26 mouse cellular contexts compared by ENCODE assay signal in the genomic region with DNA sequence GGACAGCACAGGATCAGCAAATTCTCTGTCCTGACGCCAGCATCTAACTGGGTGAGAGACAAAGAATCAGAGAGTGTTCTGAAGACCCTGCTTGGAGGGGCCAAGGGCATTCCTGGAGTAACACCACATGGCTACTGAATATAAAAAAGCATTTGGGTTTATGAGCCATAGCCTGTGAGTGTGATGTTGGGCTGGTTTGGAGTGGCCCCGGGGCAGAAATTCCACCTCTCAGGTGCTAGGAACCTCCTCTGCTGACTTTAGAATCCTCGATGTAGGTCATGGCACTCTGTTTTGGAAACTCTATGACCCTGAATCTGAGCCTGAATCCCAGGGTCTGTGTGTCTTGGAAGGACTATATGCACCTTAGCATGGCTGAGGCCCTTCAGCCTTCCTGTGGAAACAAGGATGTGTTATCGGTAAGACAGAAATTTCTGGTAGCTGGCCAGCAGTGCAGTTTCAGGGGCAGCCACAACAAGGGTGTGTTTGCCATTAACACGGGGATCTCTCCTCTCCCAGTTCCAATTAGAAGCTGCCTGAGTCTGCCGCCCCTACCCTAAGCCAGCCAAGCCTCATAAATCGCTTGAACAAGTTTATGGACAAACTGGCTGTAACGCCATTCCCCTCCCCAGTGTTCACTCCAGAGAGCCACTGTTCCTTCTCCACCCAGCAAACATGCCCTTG. TPM values are rescaled to one million over a fixed set of nuclear protein-coding genes. Genes with fewer than 3 reads are reported as not detected.
A peak's percentile ranks its signal among the peaks of the same experiment; 100 is the strongest.
DNase-seq lines count a peak whose midpoint lies in the region; ATAC-seq lines count a peak whose summit lies in the region.
"Had no signal": no experiment of that assay in that cellular context is flagged by ENCODE, and none has a peak within 500 bp of the region (broad histone marks: within the 10 kb centered on the region; RNA-seq: fewer than 3 reads in every experiment).

No protein-coding gene starts in this region.

- H3K36me3 ChIP-seq in kidney, embryonic 14.5 days (ENCODE audit: control insufficient read depth, insufficient read depth, low read length), result no peaks in the 10 kb centered on the region
- no peaks in the 10 kb centered on the region for H3K36me3 ChIP-seq in limb, embryonic 15.5 days
- H3K36me3 ChIP-seq: embryonic facial prominence, embryonic 15.5 days; heart, embryonic 12.5 days had no signal

- DNase-seq in heart, adult 11 months, result peak; percentile 86
- no peak for DNase-seq in heart, postnatal 4 days
- DNase-seq in kidney, postnatal 36 days, result peak; percentile 76 to 78
- no peak for DNase-seq in lung, postnatal 25 days (ENCODE audit: low spot score)
- no peak for DNase-seq in gastrocnemius, postnatal 14 days
- no peak for DNase-seq in heart, postnatal 10 days
- DNase-seq: cerebellum, adult 9-10 months; gastrocnemius, adult 2 months; lung, embryonic 14.5 days; lung, postnatal 4 days; retina, postnatal 1 day; right cerebral cortex, postnatal 4 days; thymus, adult 2 months had no signal

- ATAC-seq in kidney, embryonic 14.5 days (ENCODE audit: low FRiP score, low TSS enrichment), result peak; percentile 30; the same call in 1 of the 2 replicates
- peak; percentile 45; the same call in 1 of the 2 replicates for ATAC-seq in limb, embryonic 15.5 days (ENCODE audit: insufficient number of reproducible peaks, low FRiP score, low TSS enrichment, low read depth)

- H3K27ac ChIP-seq in kidney, embryonic 14.5 days (ENCODE audit: low read depth, low read length), result peak overlapping the region; percentile 47; the same call in 1 of the 2 replicates
- no peak overlapping the region for H3K27ac ChIP-seq in limb, embryonic 15.5 days
- H3K27ac ChIP-seq: embryonic facial prominence, embryonic 15.5 days; gastrocnemius, adult 2 months; hindbrain, embryonic 14.5 days had no signal

- H3K9me3 ChIP-seq in kidney, embryonic 14.5 days (ENCODE audit: control insufficient read depth, low read length), result no peaks in the 10 kb centered on the region
- H3K9me3 ChIP-seq in limb, embryonic 15.5 days, result no peaks in the 10 kb centered on the region
- H3K9me3 ChIP-seq: embryonic facial prominence, embryonic 15.5 days; heart, embryonic 12.5 days had no signal

- no peak overlapping the region for H3K4me3 ChIP-seq in kidney, embryonic 14.5 days (ENCODE audit: low read length)
- no peak overlapping the region for H3K4me3 ChIP-seq in limb, embryonic 15.5 days
- H3K4me3 ChIP-seq: embryonic facial prominence, embryonic 15.5 days; gastrocnemius, adult 2 months; heart, embryonic 12.5 days had no signal

- intact Hi-C loops in gastrocnemius, postnatal 14 days (cut with DNase I; ENCODE audit: low total_unique reads), result loop anchor here (5.0 kb wide), 1 partner anchor 224 kb away; no protein-coding TSS in a partner anchor
- intact Hi-C loops in heart, postnatal 10 days (cut with DNase I), result no loop called here

- no peak overlapping the region for H3K9ac ChIP-seq in kidney, embryonic 14.5 days (ENCODE audit: low read depth, low read length)
- H3K9ac ChIP-seq in limb, embryonic 15.5 days, result no peak overlapping the region
- H3K9ac ChIP-seq: embryonic facial prominence, embryonic 15.5 days; heart, embryonic 12.5 days; hindbrain, embryonic 14.5 days; lung, embryonic 14.5 days had no signal

- H3K4me1 ChIP-seq in kidney, embryonic 14.5 days (ENCODE audit: control insufficient read depth, insufficient read depth, low read length), result peaks cover 13% of the 10 kb centered on the region; the same call in 1 of the 2 replicates
- H3K4me1 ChIP-seq in limb, embryonic 15.5 days, result peaks cover 35% of the 10 kb centered on the region

- H3K27me3 ChIP-seq in kidney, embryonic 14.5 days (ENCODE audit: control insufficient read depth, insufficient read depth, low read length), result peaks cover 34% of the 10 kb centered on the region
- H3K27me3 ChIP-seq in limb, embryonic 15.5 days, result peaks cover 5% of the 10 kb centered on the region
- H3K27me3 ChIP-seq: CH12.LX had no signal

- no peak overlapping the region for H3K4me2 ChIP-seq in kidney, embryonic 14.5 days (replicated peaks; ENCODE audit: low read depth, low read length)
- H3K4me2 ChIP-seq in limb, embryonic 15.5 days, result no peak overlapping the region
- H3K4me2 ChIP-seq: embryonic facial prominence, embryonic 15.5 days; heart, embryonic 12.5 days; hindbrain, embryonic 14.5 days; liver, embryonic 11.5 days; lung, embryonic 14.5 days had no signal

- WGBS in kidney, embryonic 14.5 days, result 10% methylated on average over 8 of the region's 8 CpGs
- 19% methylated on average over 8 of the region's 8 CpGs for WGBS in limb, embryonic 15.5 days

RNA-seq across cellular contexts. Expression of a gene that starts 3.7 kb away (rescaled TPM):
- total RNA-seq in heart, postnatal 4 days (2021), result not detected
- not detected in 2 replicates for polyA plus RNA-seq in kidney, embryonic 14.5 days (2014; fragmentation: Nextera tagmentation; extraction: Ambion mirVana)
- polyA plus RNA-seq in limb, embryonic 15.5 days (2015; fragmentation: Nextera tagmentation; extraction: Ambion mirVana), result not detected in 2 replicates
- total RNA-seq in gastrocnemius, postnatal 14 days (2021), result not detected
- not detected for total RNA-seq in heart, postnatal 10 days (2021)
- total RNA-seq: CH12.LX; gastrocnemius, adult 2 months; granulocyte monocyte progenitor cell, adult 5-6 weeks; heart, postnatal 25 days; left cerebral cortex, adult 8-10 months; MEL had no signal
- polyA plus RNA-seq: embryonic facial prominence, embryonic 15.5 days; heart, embryonic 12.5 days; hindbrain, embryonic 14.5 days; intestine, embryonic 14.5 days; liver, embryonic 11.5 days; lung, embryonic 14.5 days; stomach, embryonic 16.5 days had no signal

RNA-seq across cellular contexts. Expression of a gene that starts 34.7 kb away (rescaled TPM):
- 10 to 100 TPM; 25.5 to 26.8 TPM for total RNA-seq in heart, postnatal 4 days (2021)
- 13.5 and 25.4 TPM in 2 replicates for polyA plus RNA-seq in kidney, embryonic 14.5 days (2014; fragmentation: Nextera tagmentation; extraction: Ambion mirVana)
- polyA plus RNA-seq in limb, embryonic 15.5 days (2015; fragmentation: Nextera tagmentation; extraction: Ambion mirVana), result 16.9 and 17.5 TPM in 2 replicates
- total RNA-seq in gastrocnemius, postnatal 14 days (2021), result 1 to 10 TPM; 1.2 to 3.5 TPM
- total RNA-seq in heart, postnatal 10 days (2021), result 10 to 100 TPM; 20.7 to 22.2 TPM
- total RNA-seq: CH12.LX, MEL had no signal

Comparison
In these comparisons a context has a peak if more than half of its experiments do, and no peak if none do; other contexts are left out.
1. DNase-seq: peak in heart, adult 11 months (single experiment) and kidney, postnatal 36 days (2 of 2); none in heart, postnatal 4 days (single experiment), lung, postnatal 25 days (single experiment), gastrocnemius, postnatal 14 days (single experiment) and heart, postnatal 10 days (0 of 2).
2. RNA of a gene that starts 34.7 kb away (total RNA-seq): 25.5 to 26.8 TPM in heart, postnatal 4 days and 20.7 to 22.2 TPM in heart, postnatal 10 days; 1.2 to 3.5 TPM in gastrocnemius, postnatal 14 days; every median in the first group is over 4 times any median in the second.